Mouse (Mus musculus) neural tube, embryonic 13.5 days (tissue): Measurements from ENCODE around the gene Ampd2. TPM values are rescaled to one million over a fixed set of nuclear protein-coding genes. Genes with fewer than 3 reads are reported as not detected.
A peak's percentile ranks its signal among the peaks of the same experiment; 100 is the strongest.

Experiments used
- ATAC-seq: fragments of 200-750 bp; cut with Nextera tagmentation; 2 replicates; pipeline ENCODE4 v1.8.0; 2017; ENCODE audit warnings: low read depth, mild to moderate bottlenecking, moderate TSS enrichment, moderate library complexity
- H3K27ac ChIP-seq: fragments of 300-500 bp; sonication (generic); replicated peaks from 2 replicates; pipeline ENCODE4 v1.5.1; 2015; ENCODE audit warnings: moderate library complexity, mild to moderate bottlenecking, inconsistent platforms
- H3K27me3 ChIP-seq: fragments of 300-500 bp; sonication (generic); 2 replicates; pipeline ENCODE4 v1.6.1; 2015; ENCODE audit warnings: mild to moderate bottlenecking, inconsistent platforms
- H3K36me3 ChIP-seq: fragments of 300-500 bp; sonication (generic); 2 replicates; pipeline ENCODE4 v1.6.1; 2015; ENCODE audit warnings: mild to moderate bottlenecking, inconsistent platforms
- H3K4me1 ChIP-seq: fragments of 300-500 bp; sonication (generic); replicated peaks from 2 replicates; pipeline ENCODE4 v1.6.1; 2015; ENCODE audit warnings: inconsistent platforms
- H3K4me2 ChIP-seq: fragments of 300-500 bp; sonication (generic); 2 replicates; pipeline ENCODE4 v1.6.1; 2015; ENCODE audit warnings: inconsistent platforms, mild to moderate bottlenecking, moderate library complexity
- H3K4me3 ChIP-seq: fragments of 300-500 bp; sonication (generic); 2 replicates; pipeline ENCODE4 v1.5.1; 2015; ENCODE audit warnings: mild to moderate bottlenecking, inconsistent platforms
- H3K9ac ChIP-seq: fragments of 300-500 bp; sonication (generic); 2 replicates; pipeline ENCODE4 v1.6.1; 2015; ENCODE audit warnings: moderate library complexity, mild to moderate bottlenecking, inconsistent platforms
- H3K9me3 ChIP-seq: fragments of 300-500 bp; sonication (generic); 2 replicates; pipeline ENCODE4 v1.6.1; 2016; ENCODE audit warnings: inconsistent platforms
- WGBS: fragments of 180-500 bp; shearing (Covaris S2); methylation state at CpG from one replicate; pipeline ENCODE4 v1.1.7; 2015; 5-methylcytosine and 5-hydroxymethylcytosine counted together
- polyA plus RNA-seq: library from polyadenylated mRNA; unstranded; fragments of >200 nt; fragmentation: Nextera tagmentation; extraction: Ambion mirVana; gene quantifications from 2 replicates; pipeline ENCODE4 v1.2.1, GENCODE M21; 2015

Gene Ampd2
- polyA plus RNA-seq, 1 experiment from 2014 or later, result 56.3 TPM

GRCm38 (mm10) chr3:108062648-108063047 is 23.8 kb downstream of the Ampd2 start:
- Histone ChIP-seq H3K27ac (no peak overlapping the region), H3K4me3 (no peak overlapping the region), H3K36me3 (no peaks in the 10 kb centered on the region), H3K27me3 (no peaks in the 10 kb centered on the region), H3K4me1 (no peaks in the 10 kb centered on the region), H3K9me3 (no peaks in the 10 kb centered on the region), H3K9ac (no peak overlapping the region), H3K4me2 (no peak overlapping the region)
- ATAC-seq, result no peak
- 84% methylated on average over 8 of the region's 8 CpGs for WGBS

- Histone ChIP-seq H3K4me1 (no peaks in the 10 kb centered on the region), H3K27me3 (no peaks in the 10 kb centered on the region), H3K4me2 (0 out of 2 replicates have a peak overlapping the region, but pooled peaks have one; percentile 18), H3K4me3 (no peak overlapping the region), H3K27ac (no peak overlapping the region), H3K9me3 (no peaks in the 10 kb centered on the region), H3K9ac (no peak overlapping the region), H3K36me3 (no peaks in the 10 kb centered on the region)
- no peak; the same call in 1 of the 2 replicates for ATAC-seq
- WGBS, result 24% methylated on average over 7 of the region's 7 CpGs
Measured at GRCm38 (mm10) chr3:108061420-108061819, 25.0 kb downstream of the Ampd2 start.

GRCm38 (mm10) chr3:108050493-108050892 is 36.0 kb downstream of the Ampd2 start:
- no peak overlapping the region for H3K4me2 ChIP-seq
- H3K27ac ChIP-seq, result no peak overlapping the region
- H3K9ac ChIP-seq, result no peak overlapping the region
- ATAC-seq, result no peak
- 93% methylated on average over 5 of the region's 5 CpGs for WGBS
- H3K27me3 ChIP-seq, result no peaks in the 10 kb centered on the region
- no peaks in the 10 kb centered on the region for H3K9me3 ChIP-seq
- H3K4me3 ChIP-seq, result no peak overlapping the region
- H3K36me3 ChIP-seq, result no peaks in the 10 kb centered on the region
- H3K4me1 ChIP-seq, result no peaks in the 10 kb centered on the region

GRCm38 (mm10) chr3:108048306-108048705 is 38.1 kb downstream of the Ampd2 start:
- Histone ChIP-seq H3K4me3 (no peak overlapping the region), H3K9me3 (no peaks in the 10 kb centered on the region), H3K9ac (no peak overlapping the region), H3K4me1 (peaks cover 12% of the 10 kb centered on the region), H3K4me2 (no peak overlapping the region), H3K36me3 (no peaks in the 10 kb centered on the region), H3K27me3 (0 out of 2 replicates have a peak, but pooled peaks cover 2% of the 10 kb centered on the region), H3K27ac (no peak overlapping the region)
- 79% methylated on average over 3 of the region's 3 CpGs for whole genome bisulfite sequencing
- ATAC-seq, result no peak

- H3K4me1 ChIP-seq, result peaks cover 12% of the 10 kb centered on the region
- no peak overlapping the region for H3K9ac ChIP-seq
- WGBS, result 89% methylated on average over 2 of the region's 2 CpGs
- H3K9me3 ChIP-seq, result no peaks in the 10 kb centered on the region
- no peak for ATAC-seq
- H3K4me3 ChIP-seq, result no peak overlapping the region
- 0 out of 2 replicates have a peak, but pooled peaks cover 4% of the 10 kb centered on the region for H3K27me3 ChIP-seq
- no peak overlapping the region for H3K4me2 ChIP-seq
- no peaks in the 10 kb centered on the region for H3K36me3 ChIP-seq
- no peak overlapping the region for H3K27ac ChIP-seq
Measured at GRCm38 (mm10) chr3:108046944-108047655, 39.4 kb downstream of the Ampd2 start.

- peaks cover 12% of the 10 kb centered on the region for H3K4me1 ChIP-seq
- H3K27me3 ChIP-seq, result 0 out of 2 replicates have a peak, but pooled peaks cover 4% of the 10 kb centered on the region
- ATAC-seq, result peak; percentile 89
- H3K4me2 ChIP-seq, result peak within 1 kb of the TSS; percentile 88
- H3K9ac ChIP-seq, result peak within 1 kb of the TSS; percentile 73
- WGBS, result 9% methylated on average over 29 of the region's 29 CpGs
- H3K9me3 ChIP-seq, result no peaks in the 10 kb centered on the region
- peak within 1 kb of the TSS; percentile 56 for H3K4me3 ChIP-seq
- H3K27ac ChIP-seq, result peak within 1 kb of the TSS; percentile 23; the same call in 1 of the 2 replicates
- no peaks in the 10 kb centered on the region for H3K36me3 ChIP-seq
Measured at GRCm38 (mm10) chr3:108044394-108045140, 41.9 kb downstream of the Ampd2 start, which contains the start of gene Gstm4. TSS of gene Gstm4 (minus strand) at chr3:108044894.

- H3K9ac ChIP-seq, result no peak overlapping the region
- no peak for ATAC-seq
- H3K9me3 ChIP-seq, result no peaks in the 10 kb centered on the region
- 68% methylated on average over 5 of the region's 5 CpGs for WGBS
- H3K4me2 ChIP-seq, result no peak overlapping the region
- H3K4me3 ChIP-seq, result no peak overlapping the region
- H3K27me3 ChIP-seq, result no peaks in the 10 kb centered on the region
- H3K27ac ChIP-seq, result no peak overlapping the region
- no peaks in the 10 kb centered on the region for H3K36me3 ChIP-seq
- H3K4me1 ChIP-seq, result no peaks in the 10 kb centered on the region
Measured at GRCm38 (mm10) chr3:108033156-108033555, 53.3 kb downstream of the Ampd2 start.

GRCm38 (mm10) chr3:108032113-108032512 is 54.3 kb downstream of the Ampd2 start:
- Histone ChIP-seq H3K4me1 (no peaks in the 10 kb centered on the region), H3K4me2 (no peak overlapping the region), H3K27me3 (no peaks in the 10 kb centered on the region), H3K27ac (no peak overlapping the region), H3K4me3 (no peak overlapping the region), H3K9me3 (no peaks in the 10 kb centered on the region), H3K9ac (no peak overlapping the region), H3K36me3 (no peaks in the 10 kb centered on the region)
- ATAC-seq, result no peak

GRCm38 (mm10) chr3:108028641-108029365 is 57.6 kb downstream of the Ampd2 start:
- Histone ChIP-seq H3K27ac (no peak overlapping the region), H3K9ac (no peak overlapping the region), H3K4me2 (no peak overlapping the region), H3K4me3 (no peak overlapping the region), H3K27me3 (no peaks in the 10 kb centered on the region), H3K4me1 (no peaks in the 10 kb centered on the region), H3K36me3 (no peaks in the 10 kb centered on the region), H3K9me3 (no peaks in the 10 kb centered on the region)
- no peak for ATAC-seq
- 60% methylated on average over 4 of the region's 4 CpGs for WGBS

- Histone ChIP-seq H3K9me3 (no peaks in the 10 kb centered on the region), H3K9ac (no peak overlapping the region), H3K4me2 (no peak overlapping the region), H3K27me3 (no peaks in the 10 kb centered on the region), H3K4me3 (no peak overlapping the region), H3K4me1 (no peaks in the 10 kb centered on the region), H3K36me3 (no peaks in the 10 kb centered on the region), H3K27ac (no peak overlapping the region)
- WGBS, result 79% methylated on average over 1 of the region's 1 CpGs
- ATAC-seq, result no peak
Measured at GRCm38 (mm10) chr3:108026597-108026996, 59.9 kb downstream of the Ampd2 start.

- Histone ChIP-seq H3K27me3 (no peaks in the 10 kb centered on the region), H3K4me3 (no peak overlapping the region), H3K27ac (no peak overlapping the region), H3K9ac (no peak overlapping the region), H3K36me3 (no peaks in the 10 kb centered on the region), H3K9me3 (no peaks in the 10 kb centered on the region), H3K4me2 (no peak overlapping the region), H3K4me1 (no peaks in the 10 kb centered on the region)
- ATAC-seq, result no peak
- WGBS, result 81% methylated on average over 5 of the region's 5 CpGs
Measured at GRCm38 (mm10) chr3:108026049-108026448, 60.4 kb downstream of the Ampd2 start.

- H3K4me3 ChIP-seq, result no peak overlapping the region
- 70% methylated on average over 4 of the region's 4 CpGs for WGBS
- no peaks in the 10 kb centered on the region for H3K4me1 ChIP-seq
- no peak overlapping the region for H3K27ac ChIP-seq
- H3K9ac ChIP-seq, result no peak overlapping the region
- H3K9me3 ChIP-seq, result no peaks in the 10 kb centered on the region
- H3K4me2 ChIP-seq, result no peak overlapping the region
- H3K27me3 ChIP-seq, result no peaks in the 10 kb centered on the region
- ATAC-seq, result no peak
- H3K36me3 ChIP-seq, result no peaks in the 10 kb centered on the region
Measured at GRCm38 (mm10) chr3:108025318-108025717, 61.1 kb downstream of the Ampd2 start.
